Mouse (Mus musculus): ENCODE data around the gene Dynlrb1.

Gene Dynlrb1

GRCm38 (mm10) chr2:155236362-155236992 is at the start of gene Dynlrb1:
Dynlrb1 (plus strand) TSS chr2:155236533.
- peak; percentile 99 to 100 for DNase-seq (ENCODE audit: low spot score in 2 of 2)

GRCm38 (mm10) chr2:155207419-155207818 is 28.9 kb upstream of the Dynlrb1 start:
- DNase-seq (ENCODE audit: low spot score in 2 of 2), result peak in 1 of 2 experiments; percentile 8

GRCm38 (mm10) chr2:155223145-155223544 is 13.2 kb upstream of the Dynlrb1 start:
- no peak for DNase-seq (ENCODE audit: low spot score in 2 of 2)

GRCm38 (mm10) chr2:155224721-155225120 is 11.6 kb upstream of the Dynlrb1 start:
- no peak for DNase-seq (ENCODE audit: low spot score in 2 of 2)

GRCm38 (mm10) chr2:155235746-155236361 is 479 bp upstream of the Dynlrb1 start:
- no peak for DNase-seq (ENCODE audit: low spot score in 2 of 2)

- DNase-seq (ENCODE audit: low spot score in 2 of 2), result no peak
These were observed 943 bp downstream of the Dynlrb1 start for GRCm38 (mm10) chr2:155237276-155237675.

- DNase-seq (ENCODE audit: low spot score in 2 of 2), result peak; percentile 28 to 60
These were observed 4.6 kb downstream of the Dynlrb1 start for GRCm38 (mm10) chr2:155240915-155241314.

GRCm38 (mm10) chr2:155242296-155242855 is 6.0 kb downstream of the Dynlrb1 start:
- DNase-seq (ENCODE audit: low spot score in 2 of 2), result peak; percentile 36 to 47

- DNase-seq (ENCODE audit: low spot score in 2 of 2), result no peak
These were observed 9.9 kb downstream of the Dynlrb1 start for GRCm38 (mm10) chr2:155246231-155246630.

- DNase-seq (ENCODE audit: low spot score in 2 of 2), result no peak
These were observed 11.9 kb downstream of the Dynlrb1 start for GRCm38 (mm10) chr2:155248206-155248605.

GRCm38 (mm10) chr2:155248718-155249117 is 12.4 kb downstream of the Dynlrb1 start:
- no peak for DNase-seq (ENCODE audit: low spot score in 2 of 2)

GRCm38 (mm10) chr2:155249588-155249987 is 13.3 kb downstream of the Dynlrb1 start:
- DNase-seq (ENCODE audit: low spot score in 2 of 2), result no peak

GRCm38 (mm10) chr2:155265526-155265925 is 29.2 kb downstream of the Dynlrb1 start:
- DNase-seq (ENCODE audit: low spot score in 2 of 2), result no peak

GRCm38 (mm10) chr2:155266896-155267295 is 30.6 kb downstream of the Dynlrb1 start:
- no peak for DNase-seq (ENCODE audit: low spot score in 2 of 2)

GRCm38 (mm10) chr2:155271957-155272356 is 35.6 kb downstream of the Dynlrb1 start:
- no peak for DNase-seq (ENCODE audit: low spot score in 2 of 2)

- DNase-seq (ENCODE audit: low spot score in 2 of 2), result no peak
These were observed 36.2 kb downstream of the Dynlrb1 start for GRCm38 (mm10) chr2:155272396-155273170.

GRCm38 (mm10) chr2:155273603-155274002 is 37.3 kb downstream of the Dynlrb1 start:
- no peak for DNase-seq (ENCODE audit: low spot score in 2 of 2)

- DNase-seq (ENCODE audit: low spot score in 2 of 2), result peak; percentile 92 to 95
These were observed 39.9 kb downstream of the Dynlrb1 start, which contains the start of gene Map1lc3a for GRCm38 (mm10) chr2:155276195-155276594. Map1lc3a (plus strand) TSS chr2:155276297.

- DNase-seq (ENCODE audit: low spot score in 2 of 2), result peak in 1 of 2 experiments; percentile 65
These were observed 40.4 kb downstream of the Dynlrb1 start for GRCm38 (mm10) chr2:155276621-155277175.

- DNase-seq (ENCODE audit: low spot score in 2 of 2), result no peak
These were observed 41.4 kb downstream of the Dynlrb1 start for GRCm38 (mm10) chr2:155277721-155278120.

- DNase-seq (ENCODE audit: low spot score in 2 of 2), result peak in 1 of 2 experiments; percentile 56
These were observed 42.0 kb downstream of the Dynlrb1 start for GRCm38 (mm10) chr2:155278361-155278760.

GRCm38 (mm10) chr2:155279163-155279562 is 42.8 kb downstream of the Dynlrb1 start:
- no peak for DNase-seq (ENCODE audit: low spot score in 2 of 2)
